Mouse (Mus musculus): ENCODE data around the gene Lax1. TPM values are rescaled to one million over a fixed set of nuclear protein-coding genes. Genes with fewer than 3 reads are reported as not detected.

Gene Lax1
- total and polyA plus RNA-seq, 2 experiments from 2014 or later = 0.15 TPM

DNA sequence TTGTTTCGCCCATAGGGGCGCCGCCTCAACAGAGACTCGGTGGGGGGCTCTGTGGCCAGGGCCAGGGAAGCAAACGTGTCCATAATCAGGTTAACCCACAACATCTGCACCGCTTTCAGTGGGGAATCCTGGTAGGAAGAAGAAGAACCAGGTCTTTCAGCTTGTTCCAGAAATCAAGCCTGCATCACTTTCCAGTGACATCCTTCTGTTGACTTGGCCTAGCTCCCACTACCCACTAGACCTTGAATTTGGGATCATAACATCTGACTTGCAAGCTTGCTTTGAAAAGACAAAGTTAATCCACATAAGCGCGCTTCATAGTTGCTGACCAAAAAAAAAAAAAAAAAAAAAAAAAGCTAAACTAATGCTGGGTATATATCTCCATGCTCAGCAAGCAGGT is 28.9 kb upstream of the Lax1 start:
- H3K4me2 ChIP-seq (ENCODE audit: low read depth, low read length) = no peak overlapping the region
- no peaks in the 10 kb centered on the region for H3K4me1 ChIP-seq (ENCODE audit: control insufficient read depth, insufficient read depth)
- H3K4me3 ChIP-seq (ENCODE audit: low read depth, low read length) = no peak overlapping the region
- no peaks in the 10 kb centered on the region for H3K27me3 ChIP-seq (ENCODE audit: control insufficient read depth, insufficient read depth, low read length)
- no peak overlapping the region for H3K9ac ChIP-seq (replicated peaks; ENCODE audit: low read depth, low read length)
- WGBS = 91% methylated on average over 8 of the region's 8 CpGs
- H3K36me3 ChIP-seq (replicated peaks; ENCODE audit: control insufficient read depth, insufficient read depth, low read length) = peaks cover 19% of the 10 kb centered on the region
- no peak for DNase-seq (ENCODE audit: low spot score)
- H3K27ac ChIP-seq (ENCODE audit: low read depth) = no peak overlapping the region
- no peak for TF ChIP-seq EP300 (IDR thresholded peaks at IDR 0.05; ENCODE audit: low read depth)
- no peak for TF ChIP-seq CTCF (IDR thresholded peaks at IDR 0.05; ENCODE audit: low read depth)
- H3K9me3 ChIP-seq (replicated peaks; ENCODE audit: control insufficient read depth, low read length) = no peaks in the 10 kb centered on the region
- no peak for ATAC-seq (ENCODE audit: insufficient read depth, low read depth)

DNA sequence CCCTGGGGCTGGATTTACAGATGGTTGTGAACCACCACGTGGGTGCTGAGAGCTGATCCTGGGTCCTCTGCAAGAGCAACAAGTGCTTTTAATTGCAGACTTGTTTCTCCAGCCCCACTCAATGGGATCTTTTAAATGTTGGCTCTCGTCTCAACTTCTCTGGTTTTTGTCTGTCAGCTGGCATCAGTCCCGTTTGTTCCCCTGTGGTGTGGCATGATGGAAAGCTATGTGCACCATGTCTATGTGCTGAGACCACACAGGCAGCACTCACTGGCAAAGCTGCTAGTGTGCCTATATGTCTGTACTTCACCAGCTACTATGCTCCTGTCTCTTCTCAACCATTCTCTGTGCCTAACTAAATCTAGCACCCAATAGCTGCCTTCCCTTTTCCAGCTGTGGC is 28.4 kb upstream of the Lax1 start:
- Histone ChIP-seq H3K4me2 (ENCODE audit: low read depth, low read length) (no peak overlapping the region), H3K27ac (ENCODE audit: low read depth) (no peak overlapping the region), H3K4me3 (ENCODE audit: low read depth, low read length) (no peak overlapping the region), H3K27me3 (ENCODE audit: control insufficient read depth, insufficient read depth, low read length) (no peaks in the 10 kb centered on the region), H3K36me3 (replicated peaks; ENCODE audit: control insufficient read depth, insufficient read depth, low read length) (peaks cover 19% of the 10 kb centered on the region), H3K9ac (replicated peaks; ENCODE audit: low read depth, low read length) (no peak overlapping the region), H3K4me1 (ENCODE audit: control insufficient read depth, insufficient read depth) (no peaks in the 10 kb centered on the region), H3K9me3 (replicated peaks; ENCODE audit: control insufficient read depth, low read length) (no peaks in the 10 kb centered on the region)
- ATAC-seq (ENCODE audit: insufficient read depth, low read depth) = no peak
- 58% methylated on average over 3 of the region's 3 CpGs for WGBS
- TF ChIP-seq CTCF (IDR thresholded peaks at IDR 0.05; ENCODE audit: low read depth) (no peak), EP300 (IDR thresholded peaks at IDR 0.05; ENCODE audit: low read depth) (no peak)
- DNase-seq (ENCODE audit: low spot score) = no peak

DNA sequence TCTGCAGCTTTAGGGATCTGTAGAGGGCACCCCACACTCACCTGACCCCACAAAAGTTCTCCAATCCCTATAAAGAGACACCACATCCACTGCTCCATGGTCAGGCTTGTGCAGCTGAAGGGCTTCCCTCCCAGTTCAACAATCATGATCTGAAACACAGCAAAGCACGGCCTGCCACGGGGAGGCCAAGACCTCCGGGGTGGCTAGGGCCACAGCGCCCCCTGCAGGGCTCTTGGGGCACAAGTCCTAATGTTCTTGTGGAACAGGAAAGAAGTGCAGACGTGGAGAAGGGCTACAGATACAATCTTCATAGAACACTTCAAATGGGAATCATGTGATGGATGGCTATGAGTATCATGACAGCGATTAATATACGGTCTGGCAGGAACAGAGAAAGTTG is 26.6 kb upstream of the Lax1 start:
- no peak overlapping the region for H3K4me3 ChIP-seq (ENCODE audit: low read depth, low read length)
- H3K36me3 ChIP-seq (replicated peaks; ENCODE audit: control insufficient read depth, insufficient read depth, low read length) = peaks cover 22% of the 10 kb centered on the region
- WGBS = 20% methylated on average over 7 of the region's 7 CpGs
- no peak overlapping the region for H3K4me2 ChIP-seq (ENCODE audit: low read depth, low read length)
- DNase-seq (ENCODE audit: low spot score) = peak; percentile 43
- no peak for TF ChIP-seq EP300 (IDR thresholded peaks at IDR 0.05; ENCODE audit: low read depth)
- peak; percentile 68 for TF ChIP-seq CTCF (IDR thresholded peaks at IDR 0.05; ENCODE audit: low read depth)
- H3K9ac ChIP-seq (replicated peaks; ENCODE audit: low read depth, low read length) = no peak overlapping the region
- H3K27me3 ChIP-seq (ENCODE audit: control insufficient read depth, insufficient read depth, low read length) = no peaks in the 10 kb centered on the region
- H3K9me3 ChIP-seq (replicated peaks; ENCODE audit: control insufficient read depth, low read length) = no peaks in the 10 kb centered on the region
- peak; percentile 33; the same call in 1 of the 2 replicates for ATAC-seq (ENCODE audit: insufficient read depth, low read depth)
- H3K27ac ChIP-seq (ENCODE audit: low read depth) = no peak overlapping the region
- H3K4me1 ChIP-seq (ENCODE audit: control insufficient read depth, insufficient read depth) = no peaks in the 10 kb centered on the region

DNA sequence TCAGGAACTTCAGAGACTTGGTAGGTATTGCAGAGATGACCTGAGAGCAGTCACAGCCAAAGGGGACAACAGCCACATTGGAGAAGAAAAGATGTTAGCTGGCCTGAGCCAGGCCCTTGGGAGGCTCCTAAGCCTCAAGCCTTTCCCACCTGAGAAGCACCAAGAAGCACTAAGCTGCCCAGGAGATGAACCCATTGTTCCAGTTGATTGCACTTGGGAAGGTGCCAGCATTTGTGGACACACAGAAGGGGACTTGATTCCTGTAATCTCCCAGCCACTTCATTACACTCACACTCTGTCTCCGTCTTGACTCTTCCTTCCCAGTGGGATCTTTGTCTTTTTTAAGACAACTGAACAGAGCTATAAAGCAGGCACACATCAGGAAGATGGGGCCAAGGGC is 25.3 kb upstream of the Lax1 start:
- Histone ChIP-seq H3K4me2 (ENCODE audit: low read depth, low read length) (no peak overlapping the region), H3K36me3 (replicated peaks; ENCODE audit: control insufficient read depth, insufficient read depth, low read length) (peaks cover 22% of the 10 kb centered on the region), H3K4me3 (ENCODE audit: low read depth, low read length) (no peak overlapping the region), H3K4me1 (ENCODE audit: control insufficient read depth, insufficient read depth) (no peaks in the 10 kb centered on the region), H3K9me3 (replicated peaks; ENCODE audit: control insufficient read depth, low read length) (no peaks in the 10 kb centered on the region), H3K9ac (replicated peaks; ENCODE audit: low read depth, low read length) (no peak overlapping the region), H3K27ac (ENCODE audit: low read depth) (no peak overlapping the region), H3K27me3 (ENCODE audit: control insufficient read depth, insufficient read depth, low read length) (no peaks in the 10 kb centered on the region)
- DNase-seq (ENCODE audit: low spot score) (no peak), ATAC-seq (ENCODE audit: insufficient read depth, low read depth) (no peak)
- no peak for TF ChIP-seq EP300 (IDR thresholded peaks at IDR 0.05; ENCODE audit: low read depth)
- no peak for TF ChIP-seq CTCF (IDR thresholded peaks at IDR 0.05; ENCODE audit: low read depth)
- 59% methylated on average over 1 of the region's 1 CpGs for whole genome bisulfite sequencing

DNA sequence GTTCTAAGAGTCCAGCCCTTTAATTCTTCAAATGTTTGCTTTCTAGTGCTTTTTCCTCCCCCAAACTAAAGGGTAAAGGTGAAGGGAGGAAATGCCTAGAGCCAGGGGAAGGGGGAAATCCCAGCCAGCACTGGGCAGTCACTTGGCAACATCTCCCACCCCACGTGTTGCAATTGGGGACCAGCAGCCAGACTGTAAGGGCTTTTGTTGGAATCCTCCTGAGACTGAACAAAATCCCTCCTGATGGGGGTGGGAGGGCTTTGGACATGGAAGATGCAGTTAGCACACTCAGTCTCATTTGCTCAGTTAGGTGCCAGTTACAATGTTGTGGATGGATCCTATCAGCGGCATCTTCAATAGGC is 23.1 kb upstream of the Lax1 start:
- no peak overlapping the region for H3K4me2 ChIP-seq (ENCODE audit: low read depth, low read length)
- WGBS = 62% methylated on average over 2 of the region's 2 CpGs
- no peak for TF ChIP-seq CTCF (IDR thresholded peaks at IDR 0.05; ENCODE audit: low read depth)
- TF ChIP-seq EP300 (IDR thresholded peaks at IDR 0.05; ENCODE audit: low read depth) = no peak
- H3K9ac ChIP-seq (replicated peaks; ENCODE audit: low read depth, low read length) = no peak overlapping the region
- peaks cover 30% of the 10 kb centered on the region for H3K36me3 ChIP-seq (replicated peaks; ENCODE audit: control insufficient read depth, insufficient read depth, low read length)
- no peaks in the 10 kb centered on the region for H3K27me3 ChIP-seq (ENCODE audit: control insufficient read depth, insufficient read depth, low read length)
- H3K9me3 ChIP-seq (replicated peaks; ENCODE audit: control insufficient read depth, low read length) = no peaks in the 10 kb centered on the region
- no peaks in the 10 kb centered on the region for H3K4me1 ChIP-seq (ENCODE audit: control insufficient read depth, insufficient read depth)
- H3K4me3 ChIP-seq (ENCODE audit: low read depth, low read length) = no peak overlapping the region
- DNase-seq (ENCODE audit: low spot score) (no peak), ATAC-seq (ENCODE audit: insufficient read depth, low read depth) (no peak)
- no peak overlapping the region for H3K27ac ChIP-seq (ENCODE audit: low read depth)

DNA sequence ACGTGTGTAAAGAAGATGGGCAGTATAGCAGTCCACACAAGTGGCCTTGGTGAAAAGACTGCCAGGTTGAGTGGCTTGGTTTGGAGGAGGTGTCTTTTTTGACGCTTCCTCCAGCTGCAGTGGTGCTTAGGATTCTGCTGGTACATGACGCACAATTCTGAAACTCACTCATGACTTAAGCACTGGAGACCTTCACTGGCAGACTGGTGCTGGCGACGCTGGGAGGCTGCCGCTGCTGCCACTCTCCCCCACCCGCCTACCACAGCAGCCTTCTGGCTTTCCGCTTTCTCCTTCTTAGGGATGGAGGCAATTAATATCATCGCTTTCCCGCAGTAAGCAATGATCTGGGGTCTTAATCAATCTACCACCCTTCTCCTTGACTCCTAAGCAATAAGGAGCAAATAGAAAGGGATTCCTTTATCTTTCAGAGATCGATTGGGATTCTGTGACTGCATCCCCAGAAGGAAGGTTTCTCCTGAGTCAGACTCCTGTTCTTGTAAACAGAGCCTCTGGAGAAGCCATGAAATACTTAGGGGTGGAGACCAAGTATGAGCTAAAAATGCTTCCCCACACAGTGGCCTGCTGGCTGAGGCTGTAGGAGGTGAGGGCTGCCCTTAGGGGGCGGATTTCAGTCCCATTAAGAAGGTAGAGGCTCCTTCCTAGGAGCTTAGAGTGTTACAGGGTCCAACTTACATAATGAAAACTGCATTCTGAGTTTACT is 22.5 kb upstream of the Lax1 start:
- Histone ChIP-seq H3K36me3 (replicated peaks; ENCODE audit: control insufficient read depth, insufficient read depth, low read length) (peaks cover 28% of the 10 kb centered on the region), H3K9ac (replicated peaks; ENCODE audit: low read depth, low read length) (no peak overlapping the region), H3K4me2 (ENCODE audit: low read depth, low read length) (no peak overlapping the region), H3K4me1 (ENCODE audit: control insufficient read depth, insufficient read depth) (no peaks in the 10 kb centered on the region), H3K27ac (ENCODE audit: low read depth) (no peak overlapping the region), H3K4me3 (ENCODE audit: low read depth, low read length) (no peak overlapping the region), H3K27me3 (ENCODE audit: control insufficient read depth, insufficient read depth, low read length) (no peaks in the 10 kb centered on the region), H3K9me3 (replicated peaks; ENCODE audit: control insufficient read depth, low read length) (no peaks in the 10 kb centered on the region)
- 70% methylated on average over 12 of the region's 12 CpGs for WGBS
- no peak for TF ChIP-seq EP300 (IDR thresholded peaks at IDR 0.05; ENCODE audit: low read depth)
- no peak for TF ChIP-seq CTCF (IDR thresholded peaks at IDR 0.05; ENCODE audit: low read depth)
- DNase-seq (ENCODE audit: low spot score) (no peak), ATAC-seq (ENCODE audit: insufficient read depth, low read depth) (no peak)
